Mouse (Mus musculus): Measurements from ENCODE around the gene Arid1b. TPM values are rescaled to one million over a fixed set of nuclear protein-coding genes. Genes with fewer than 3 reads are reported as not detected.

The Arid1b gene
- polyA plus RNA-seq, 1 experiment, result 2.6 TPM

DNA sequence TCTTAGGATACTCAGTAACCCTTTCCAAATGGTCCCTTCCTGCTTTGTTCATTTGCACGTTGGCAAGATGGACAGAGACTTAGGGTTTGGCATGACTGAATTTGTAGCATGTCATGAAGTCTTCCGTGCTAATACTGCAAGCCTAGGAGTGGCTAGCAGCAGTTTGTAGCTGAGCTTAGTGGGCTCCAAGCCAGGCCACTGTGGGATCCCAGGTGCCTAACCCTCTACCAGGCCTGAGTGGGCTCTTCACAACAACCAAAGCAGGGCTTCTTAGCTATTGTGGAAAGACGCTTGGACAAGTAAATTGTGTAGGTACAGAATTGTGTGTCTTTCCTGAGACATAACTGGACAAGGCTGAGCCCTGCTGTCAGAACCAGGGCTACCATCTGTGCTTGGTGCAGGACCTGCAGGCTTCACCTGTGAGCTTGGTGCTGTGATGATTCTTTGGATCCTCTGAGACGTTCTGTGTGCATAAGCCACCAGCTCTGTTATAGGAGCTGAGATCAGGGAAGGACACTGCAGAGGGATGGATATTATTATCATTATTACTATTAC lies 286.4 kb downstream of the Arid1b start:
- H3K27me3 ChIP-seq (ENCODE audit: control insufficient read depth), result no peaks in the 10 kb centered on the region
- no peaks in the 10 kb centered on the region for H3K4me1 ChIP-seq (ENCODE audit: control insufficient read depth)
- H3K36me3 ChIP-seq (ENCODE audit: control insufficient read depth), result peaks cover 16% of the 10 kb centered on the region
- TF ChIP-seq GATA1 (IDR thresholded peaks at IDR 0.05; ENCODE audit: low read length) (no peak), TAL1 (IDR thresholded peaks at IDR 0.05; ENCODE audit: low read length) (no peak)
- H3K9me3 ChIP-seq (ENCODE audit: control insufficient read depth, low read length), result no peaks in the 10 kb centered on the region
- no peak overlapping the region for H3K4me3 ChIP-seq (replicated peaks)

GRCm38 (mm10) chr17:5284783-5285182 lies 290.7 kb downstream of the Arid1b start:
- peaks cover 4% of the 10 kb centered on the region for H3K36me3 ChIP-seq (ENCODE audit: control insufficient read depth)
- no peaks in the 10 kb centered on the region for H3K4me1 ChIP-seq (ENCODE audit: control insufficient read depth)

DNA sequence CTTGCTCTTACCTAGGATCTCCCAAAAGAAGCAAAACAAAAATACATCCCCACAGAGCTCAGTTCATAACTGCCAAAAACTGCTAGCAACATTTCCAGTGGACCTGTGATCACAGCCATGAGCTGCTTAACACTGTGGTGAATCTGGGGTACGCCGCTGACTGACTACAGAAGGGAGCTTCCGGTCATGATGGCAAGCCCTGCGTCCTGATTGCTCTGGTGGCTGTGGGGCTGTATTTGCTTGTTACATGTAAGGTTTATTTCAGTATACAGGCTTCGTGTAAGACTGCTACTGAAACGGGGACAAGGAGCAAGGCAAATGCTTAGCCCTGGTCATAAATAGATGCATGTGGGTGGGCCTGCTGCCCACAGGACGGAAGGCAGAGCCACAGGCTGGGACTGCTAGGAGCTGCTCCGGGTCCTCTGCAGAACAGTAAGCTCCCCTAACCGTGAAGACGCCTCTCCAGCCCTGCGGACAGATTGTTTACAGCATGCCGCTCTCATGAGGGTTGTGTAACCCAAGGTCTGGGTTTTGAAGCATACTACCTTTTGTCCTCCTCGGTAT lies 291.8 kb downstream of the Arid1b start:
- Histone ChIP-seq H3K36me3 (ENCODE audit: control insufficient read depth) (peaks cover 11% of the 10 kb centered on the region), H3K4me1 (ENCODE audit: control insufficient read depth) (no peaks in the 10 kb centered on the region)

More at GRCm38 (mm10) chr17:5284783-5285182, 290.7 kb downstream of the Arid1b start:
- H3K27me3 ChIP-seq (ENCODE audit: control insufficient read depth), result no peaks in the 10 kb centered on the region
- TF ChIP-seq GATA1 (IDR thresholded peaks at IDR 0.05; ENCODE audit: low read length) (no peak), TAL1 (IDR thresholded peaks at IDR 0.05; ENCODE audit: low read length) (no peak)
- no peaks in the 10 kb centered on the region for H3K9me3 ChIP-seq (ENCODE audit: control insufficient read depth, low read length)
- no peak overlapping the region for H3K4me3 ChIP-seq (replicated peaks)

DNA sequence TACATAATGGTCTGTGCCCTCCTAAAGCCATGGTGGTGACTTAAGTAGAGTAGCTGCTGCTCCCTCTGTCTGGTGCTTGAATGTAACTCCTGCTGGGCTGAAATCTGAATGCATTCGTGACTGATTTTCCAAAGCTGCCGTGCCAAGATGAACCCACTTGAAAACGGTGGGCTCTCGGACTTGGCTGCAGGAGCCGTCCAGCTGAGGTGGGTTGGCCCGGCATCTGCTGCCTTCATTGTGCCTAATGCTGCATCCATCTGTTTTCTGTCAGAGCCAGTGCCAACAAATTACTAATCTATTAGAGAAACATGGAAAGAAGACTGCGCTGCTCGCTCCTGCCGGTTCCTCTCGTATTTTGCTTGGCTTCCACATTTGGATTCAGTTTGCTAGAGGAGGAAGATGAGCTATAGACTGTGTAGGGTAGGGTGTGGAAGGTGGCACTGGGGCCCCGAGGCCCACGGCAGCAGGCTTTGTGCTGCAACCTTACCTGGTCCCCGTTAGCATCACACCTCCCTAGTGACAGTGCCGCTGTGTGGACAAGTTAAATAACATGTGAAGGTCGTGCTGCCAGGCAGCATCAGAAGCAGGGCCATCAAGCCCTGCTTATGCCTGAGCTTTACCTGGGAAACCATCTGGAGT lies 292.6 kb downstream of the Arid1b start:
- Histone ChIP-seq H3K9me3 (ENCODE audit: control insufficient read depth, low read length) (no peaks in the 10 kb centered on the region), H3K4me1 (ENCODE audit: control insufficient read depth) (no peaks in the 10 kb centered on the region), H3K36me3 (ENCODE audit: control insufficient read depth) (peaks cover 18% of the 10 kb centered on the region), H3K27me3 (ENCODE audit: control insufficient read depth) (no peaks in the 10 kb centered on the region), H3K4me3 (replicated peaks) (no peak overlapping the region)
- TF ChIP-seq GATA1 (IDR thresholded peaks at IDR 0.05; ENCODE audit: low read length) (no peak), TAL1 (IDR thresholded peaks at IDR 0.05; ENCODE audit: low read length) (no peak)

More for the DNA sequence above, 291.8 kb downstream of the Arid1b start:
- Histone ChIP-seq H3K27me3 (ENCODE audit: control insufficient read depth) (no peaks in the 10 kb centered on the region), H3K4me3 (replicated peaks) (no peak overlapping the region), H3K9me3 (ENCODE audit: control insufficient read depth, low read length) (no peaks in the 10 kb centered on the region)
- TF ChIP-seq TAL1 (IDR thresholded peaks at IDR 0.05; ENCODE audit: low read length) (no peak), GATA1 (IDR thresholded peaks at IDR 0.05; ENCODE audit: low read length) (no peak)

GRCm38 (mm10) chr17:5287210-5287591 lies 293.1 kb downstream of the Arid1b start:
- H3K27me3 ChIP-seq (ENCODE audit: control insufficient read depth), result no peaks in the 10 kb centered on the region
- H3K9me3 ChIP-seq (ENCODE audit: control insufficient read depth, low read length), result no peaks in the 10 kb centered on the region
- peaks cover 18% of the 10 kb centered on the region for H3K36me3 ChIP-seq (ENCODE audit: control insufficient read depth)
- TF ChIP-seq TAL1 (IDR thresholded peaks at IDR 0.05; ENCODE audit: low read length) (no peak), GATA1 (IDR thresholded peaks at IDR 0.05; ENCODE audit: low read length) (no peak)
- H3K4me3 ChIP-seq (replicated peaks), result no peak overlapping the region
- H3K4me1 ChIP-seq (ENCODE audit: control insufficient read depth), result no peaks in the 10 kb centered on the region

DNA sequence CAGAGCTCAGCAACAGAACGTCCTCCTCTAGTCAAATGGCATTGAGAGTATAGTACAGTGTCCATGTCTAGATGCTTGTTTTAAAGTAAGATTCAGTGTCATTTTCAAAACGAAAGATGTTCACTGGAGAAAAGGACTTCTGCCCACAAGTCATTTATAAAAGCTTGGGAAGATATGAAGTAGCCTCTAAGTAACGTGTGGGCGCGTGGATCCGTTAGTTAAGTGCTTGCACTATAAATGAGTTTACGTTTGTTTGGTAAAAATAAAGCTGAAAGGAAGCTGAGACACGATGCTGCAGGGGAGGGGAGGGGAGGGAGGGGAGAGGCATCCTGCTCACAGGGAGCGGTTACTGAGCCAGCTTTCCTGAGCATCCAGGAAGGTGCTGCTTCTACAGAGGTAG lies 293.5 kb downstream of the Arid1b start:
- TF ChIP-seq GATA1 (IDR thresholded peaks at IDR 0.05; ENCODE audit: low read length), result no peak
- H3K4me1 ChIP-seq (ENCODE audit: control insufficient read depth), result no peaks in the 10 kb centered on the region
- H3K4me3 ChIP-seq (replicated peaks), result no peak overlapping the region
- H3K27me3 ChIP-seq (ENCODE audit: control insufficient read depth), result no peaks in the 10 kb centered on the region
- no peaks in the 10 kb centered on the region for H3K9me3 ChIP-seq (ENCODE audit: control insufficient read depth, low read length)
- peaks cover 18% of the 10 kb centered on the region for H3K36me3 ChIP-seq (ENCODE audit: control insufficient read depth)

- no peaks in the 10 kb centered on the region for H3K9me3 ChIP-seq (ENCODE audit: control insufficient read depth, low read length)
- H3K27me3 ChIP-seq (ENCODE audit: control insufficient read depth), result no peaks in the 10 kb centered on the region
- no peak overlapping the region for H3K4me3 ChIP-seq (replicated peaks)
- peaks cover 21% of the 10 kb centered on the region for H3K36me3 ChIP-seq (ENCODE audit: control insufficient read depth)
- H3K4me1 ChIP-seq (ENCODE audit: control insufficient read depth), result no peaks in the 10 kb centered on the region
- no peak for TF ChIP-seq GATA1 (IDR thresholded peaks at IDR 0.05; ENCODE audit: low read length)
- TF ChIP-seq TAL1 (IDR thresholded peaks at IDR 0.05; ENCODE audit: low read length), result no peak
Measured at GRCm38 (mm10) chr17:5293653-5294584, 299.8 kb downstream of the Arid1b start.

DNA sequence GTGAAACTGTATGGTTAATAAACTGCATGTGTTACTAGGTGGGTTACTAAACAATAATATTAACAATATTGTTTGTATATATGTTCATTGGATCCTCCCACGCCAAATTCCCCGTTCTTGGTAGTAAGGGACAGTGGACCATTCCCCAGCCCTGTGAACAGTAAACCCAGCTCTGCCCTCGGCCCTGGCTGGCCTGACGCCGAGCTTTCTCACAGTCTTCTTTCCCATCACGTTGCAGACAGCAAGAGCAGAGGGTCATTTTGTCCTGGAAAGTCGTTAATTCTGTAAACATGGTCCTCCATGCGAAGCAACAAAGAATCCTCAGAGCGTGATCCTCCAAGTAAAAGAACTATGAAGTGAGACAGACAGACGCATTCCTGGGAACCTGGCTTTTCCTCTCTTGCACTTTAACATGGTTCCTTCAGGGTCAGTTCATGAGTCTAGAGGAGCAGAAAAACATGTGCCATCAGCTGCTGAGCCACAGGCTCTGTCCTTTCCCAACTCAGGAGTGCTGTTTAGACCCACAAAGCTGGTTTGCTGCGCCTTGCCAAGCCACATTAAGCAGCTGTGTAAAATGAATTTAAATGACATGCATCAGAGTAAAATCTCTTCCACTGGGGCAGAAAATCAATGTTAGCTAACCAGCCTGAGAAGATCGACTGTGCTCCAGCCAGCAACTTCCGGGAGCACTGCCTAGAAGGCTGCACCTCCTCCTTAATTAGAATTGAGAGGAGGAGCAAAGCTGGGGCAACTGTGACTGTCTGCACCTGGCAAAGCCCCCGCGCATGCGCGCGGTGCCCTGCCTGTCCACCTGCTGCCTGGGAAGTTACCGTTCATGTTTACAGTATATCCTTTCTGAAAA lies 301.2 kb downstream of the Arid1b start:
- Histone ChIP-seq H3K4me3 (replicated peaks) (no peak overlapping the region), H3K9me3 (ENCODE audit: control insufficient read depth, low read length) (no peaks in the 10 kb centered on the region), H3K4me1 (ENCODE audit: control insufficient read depth) (no peaks in the 10 kb centered on the region), H3K36me3 (ENCODE audit: control insufficient read depth) (peaks cover 18% of the 10 kb centered on the region), H3K27me3 (ENCODE audit: control insufficient read depth) (no peaks in the 10 kb centered on the region)
- TF ChIP-seq GATA1 (IDR thresholded peaks at IDR 0.05; ENCODE audit: low read length) (no peak), TAL1 (IDR thresholded peaks at IDR 0.05; ENCODE audit: low read length) (no peak)
